Mouse (Mus musculus): ENCODE data around the gene E4f1. TPM values are rescaled to one million over a fixed set of nuclear protein-coding genes. Genes with fewer than 3 reads are reported as not detected.

E4f1 gene
- polyA plus RNA-seq, 1 experiment from 2014 or later = 24.5 TPM

DNA sequence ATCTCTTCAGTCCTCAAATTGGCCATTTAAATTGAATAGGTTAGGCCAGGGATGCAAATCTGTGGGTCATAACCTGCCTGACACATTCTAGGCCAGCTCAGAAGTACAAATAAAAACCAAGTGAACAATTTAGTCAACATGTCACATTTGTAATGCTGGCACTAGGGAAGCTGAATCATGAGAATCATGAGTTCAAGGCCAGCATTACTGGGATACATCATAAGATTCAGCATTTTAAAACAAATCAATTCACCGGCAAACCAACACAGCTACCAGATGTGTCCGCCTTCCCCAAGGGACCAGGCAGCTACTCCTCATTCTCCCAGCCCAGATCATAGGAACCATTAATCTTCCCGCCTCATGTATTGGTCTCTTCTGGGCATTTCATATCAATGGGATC, 13.4 kb upstream of the E4f1 start:
- DNase-seq (ENCODE audit: low spot score) = no peak

DNA sequence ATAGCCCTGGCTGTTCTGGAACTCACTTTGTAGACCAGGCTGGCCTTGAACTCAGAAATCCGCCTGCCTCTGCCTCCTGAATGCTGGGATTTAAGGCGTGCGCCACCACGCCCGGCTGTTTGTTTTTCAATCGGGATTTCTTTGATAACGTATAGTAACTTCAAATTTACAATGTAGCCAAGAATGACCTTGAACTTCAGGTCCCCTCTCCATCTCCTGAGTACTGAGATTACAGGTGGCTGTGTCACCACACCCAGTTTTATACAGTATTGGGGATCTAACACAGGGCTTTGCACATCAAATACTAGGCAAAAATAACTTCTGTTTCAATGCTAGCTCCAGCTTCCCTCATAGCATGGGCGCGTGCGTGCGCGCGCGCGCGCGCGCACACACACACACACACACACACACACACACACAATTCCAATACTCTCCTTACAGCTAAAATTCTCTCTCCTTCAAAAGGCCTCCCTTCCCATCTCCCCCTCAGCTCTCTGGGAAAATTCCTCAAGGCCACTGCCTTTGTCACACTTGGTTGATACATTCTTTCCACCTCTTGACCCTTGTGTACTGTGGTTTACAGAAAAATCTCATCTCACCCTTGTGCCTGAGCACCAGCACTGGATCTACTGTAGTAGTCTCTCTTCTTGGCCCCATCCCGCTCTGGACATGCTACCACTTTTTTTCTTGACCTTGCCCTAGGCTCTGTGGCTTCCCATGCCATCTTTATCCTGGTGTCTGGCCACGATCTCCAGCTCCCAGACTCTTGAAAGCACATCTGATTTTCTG, 11.1 kb upstream of the E4f1 start:
- no peak for DNase-seq (ENCODE audit: low spot score)

GRCm38 (mm10) chr17:24480201-24480826, 10.2 kb upstream of the E4f1 start:
- no peak for DNase-seq (ENCODE audit: low spot score)

GRCm38 (mm10) chr17:24479431-24479830, 9.3 kb upstream of the E4f1 start:
- DNase-seq (ENCODE audit: low spot score) = no peak

DNA sequence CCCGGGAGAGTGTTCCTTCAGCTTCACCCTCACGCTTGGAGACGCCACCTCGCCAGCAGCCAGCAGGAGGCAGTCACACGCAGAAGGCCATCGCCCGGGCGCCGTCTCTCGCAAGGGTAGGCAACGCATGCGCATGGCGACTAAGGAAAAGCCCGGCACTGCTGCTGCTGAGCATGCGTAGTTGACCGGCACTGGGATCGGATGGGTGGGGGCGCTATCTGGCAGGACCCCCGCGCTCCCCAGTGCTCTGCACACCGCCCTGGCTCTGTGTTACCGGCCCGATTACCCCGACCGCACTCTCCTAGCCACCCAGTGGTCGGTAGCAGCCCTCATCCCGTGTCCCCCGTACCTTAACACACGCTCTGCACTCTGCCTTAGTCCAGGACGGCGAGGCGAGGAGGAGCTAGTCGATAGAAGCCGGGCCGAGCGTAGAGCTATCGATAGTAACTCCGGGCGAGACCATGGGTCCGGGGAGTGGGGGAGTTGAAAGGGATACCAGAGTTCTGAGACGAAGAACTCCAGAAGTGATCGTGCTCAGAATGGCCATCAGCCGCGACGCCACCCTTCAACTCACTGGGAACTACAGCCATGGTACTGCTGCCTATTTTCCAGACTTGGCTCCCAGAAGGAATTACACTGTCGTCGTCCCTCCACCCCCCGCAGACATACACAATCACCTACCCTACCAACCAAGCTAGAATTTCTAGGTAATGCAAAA, 8.7 kb upstream of the E4f1 start, which contains the start of gene Mlst8:
Gene Mlst8 (minus strand): TSS at position 416 of the 718 bp plus-strand sequence.
- peak; percentile 96 for DNase-seq (ENCODE audit: low spot score)

DNA sequence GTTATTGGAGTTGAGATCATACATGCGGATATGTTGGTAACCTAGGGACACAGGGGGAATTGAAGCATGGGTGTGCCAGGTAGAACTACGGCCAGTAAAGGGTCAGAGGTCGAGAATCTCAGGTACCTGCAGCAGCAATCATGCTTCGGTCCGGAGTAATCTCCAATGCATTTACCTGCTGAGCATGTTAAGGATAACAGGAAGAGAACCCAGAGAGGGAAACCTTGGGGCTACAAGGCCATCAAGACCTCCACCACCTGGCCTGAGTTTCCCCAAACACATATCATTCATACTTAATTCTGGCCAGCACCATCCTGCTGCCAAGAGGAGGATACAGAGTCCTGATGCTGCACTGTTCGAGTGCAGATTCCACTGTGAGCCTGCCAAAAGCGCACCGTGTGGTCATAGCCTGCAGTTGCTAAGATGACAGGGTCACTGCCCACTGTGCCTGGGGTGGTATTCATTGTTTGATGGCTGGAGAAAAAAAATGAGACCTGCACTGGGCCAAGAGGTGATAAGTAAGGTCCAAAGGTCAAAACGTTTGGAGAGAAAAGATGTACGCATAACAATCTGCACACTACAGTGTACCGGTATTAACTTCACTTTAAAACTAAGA, 8.0 kb upstream of the E4f1 start:
- DNase-seq (ENCODE audit: low spot score) = no peak

- DNase-seq (ENCODE audit: low spot score) = no peak
These were observed 7.2 kb upstream of the E4f1 start for GRCm38 (mm10) chr17:24477053-24477984.

DNA sequence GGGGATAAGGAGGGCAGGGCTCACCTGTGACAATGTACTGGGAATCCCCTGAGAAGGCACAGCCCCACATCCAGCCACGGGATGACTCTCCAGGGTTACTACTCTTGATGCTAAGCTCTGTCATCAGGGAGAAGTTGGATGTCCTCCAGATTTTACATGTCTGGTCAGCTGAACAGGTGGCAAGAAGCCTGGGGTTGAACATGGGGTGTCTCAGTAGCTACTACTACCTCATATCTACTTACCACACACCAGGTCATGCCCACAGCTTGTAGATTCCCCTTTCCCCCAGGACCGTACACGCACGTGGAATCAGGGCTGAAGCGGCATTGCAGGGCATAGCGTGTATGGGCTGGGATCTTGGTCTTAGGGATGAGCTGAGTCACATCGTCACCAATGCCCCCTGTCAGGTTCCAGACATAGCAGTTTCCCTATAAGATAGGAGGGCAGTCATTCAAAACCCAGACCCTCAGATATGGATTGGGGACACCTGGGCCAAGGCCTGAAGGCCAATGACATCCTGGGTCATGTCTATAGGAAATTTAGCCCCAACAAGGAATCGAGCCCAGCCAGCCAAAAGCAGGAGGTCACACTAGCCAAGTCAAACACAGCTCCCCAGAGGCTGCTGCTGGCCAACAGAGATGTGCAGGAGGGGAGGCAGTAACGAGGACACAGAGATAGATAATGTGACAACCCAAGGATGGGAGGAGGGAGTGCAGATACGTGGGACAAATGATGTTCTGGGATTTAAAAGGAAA, 6.1 kb upstream of the E4f1 start:
- DNase-seq (ENCODE audit: low spot score) = no peak

DNA sequence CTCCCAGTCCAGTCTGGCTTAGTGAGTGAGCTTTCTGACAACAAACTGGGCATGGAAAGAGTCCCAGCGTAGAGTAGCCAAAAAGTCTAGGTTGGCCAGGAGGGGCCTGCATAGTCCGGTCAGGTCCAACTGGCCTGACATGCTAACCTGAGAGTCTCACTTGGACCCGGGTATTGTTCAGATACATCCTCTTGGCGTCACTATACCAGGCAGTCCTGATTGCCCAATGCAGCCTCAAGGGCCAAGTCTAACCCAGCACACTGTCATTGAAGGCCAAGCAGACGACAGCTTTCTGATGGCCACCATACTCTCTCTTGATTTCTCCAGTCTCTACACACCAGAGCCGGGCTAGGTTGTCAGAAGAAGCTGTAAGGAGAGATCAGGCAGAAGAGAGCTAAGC, 5.5 kb upstream of the E4f1 start:
- no peak for DNase-seq (ENCODE audit: low spot score)

GRCm38 (mm10) chr17:24474557-24474956, 4.4 kb upstream of the E4f1 start:
- no peak for DNase-seq (ENCODE audit: low spot score)

DNA sequence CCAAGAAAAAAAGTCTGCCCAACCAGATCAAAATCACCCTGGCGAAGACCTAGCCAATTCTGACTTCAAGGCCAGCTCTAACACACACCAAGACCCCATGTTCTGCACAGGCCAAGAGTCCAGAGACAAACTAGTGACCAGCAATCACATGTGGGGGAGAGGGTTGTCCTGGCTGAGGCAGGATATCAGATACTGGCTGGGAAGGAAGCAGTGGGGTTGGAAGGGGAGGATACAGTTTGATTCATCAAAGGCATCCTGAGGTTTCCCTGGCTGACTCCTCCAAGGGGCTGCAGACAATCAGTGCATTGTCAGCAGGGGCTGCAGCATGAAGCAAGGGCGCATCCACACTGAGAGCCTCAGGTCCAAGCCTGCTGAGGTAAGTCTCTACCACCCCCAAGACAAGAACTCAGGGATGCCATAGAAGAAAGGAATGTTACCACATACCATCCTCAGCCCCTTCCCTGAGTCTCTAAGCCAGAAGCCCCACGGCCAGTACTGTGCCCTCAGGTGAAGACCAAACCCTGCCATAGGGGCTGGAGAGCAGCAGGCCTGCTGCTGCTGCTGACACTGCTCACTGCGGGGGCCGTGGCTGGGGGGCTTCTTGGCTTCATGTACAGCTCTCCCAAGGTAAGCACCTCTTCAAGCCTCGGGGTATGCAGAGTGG, 3.6 kb upstream of the E4f1 start, which contains the start of gene Bricd5:
Gene Bricd5 (plus strand): TSS at position 273 of the 664 bp plus-strand sequence.
- DNase-seq (ENCODE audit: low spot score) = no peak

DNA sequence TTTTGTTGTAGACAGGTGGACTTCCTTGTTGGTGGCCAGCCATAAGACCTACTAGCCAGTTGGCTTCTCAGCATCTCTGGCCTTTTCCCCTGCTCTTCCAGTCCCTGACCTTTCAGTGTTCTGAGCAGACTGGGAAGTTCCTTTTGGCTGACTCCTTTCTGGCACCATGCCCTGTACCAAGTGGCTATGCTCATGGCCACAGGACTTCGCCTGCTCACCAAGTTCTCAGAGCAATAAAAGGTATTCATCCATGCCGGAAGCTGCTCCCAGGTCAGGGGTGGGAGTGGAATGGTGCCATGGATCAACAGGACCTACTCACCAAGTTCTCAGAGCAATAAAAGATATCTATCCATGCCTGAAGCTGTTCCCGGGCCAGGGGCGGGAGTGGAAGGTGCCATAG, 2.4 kb upstream of the E4f1 start:
- DNase-seq (ENCODE audit: low spot score) = no peak

DNA sequence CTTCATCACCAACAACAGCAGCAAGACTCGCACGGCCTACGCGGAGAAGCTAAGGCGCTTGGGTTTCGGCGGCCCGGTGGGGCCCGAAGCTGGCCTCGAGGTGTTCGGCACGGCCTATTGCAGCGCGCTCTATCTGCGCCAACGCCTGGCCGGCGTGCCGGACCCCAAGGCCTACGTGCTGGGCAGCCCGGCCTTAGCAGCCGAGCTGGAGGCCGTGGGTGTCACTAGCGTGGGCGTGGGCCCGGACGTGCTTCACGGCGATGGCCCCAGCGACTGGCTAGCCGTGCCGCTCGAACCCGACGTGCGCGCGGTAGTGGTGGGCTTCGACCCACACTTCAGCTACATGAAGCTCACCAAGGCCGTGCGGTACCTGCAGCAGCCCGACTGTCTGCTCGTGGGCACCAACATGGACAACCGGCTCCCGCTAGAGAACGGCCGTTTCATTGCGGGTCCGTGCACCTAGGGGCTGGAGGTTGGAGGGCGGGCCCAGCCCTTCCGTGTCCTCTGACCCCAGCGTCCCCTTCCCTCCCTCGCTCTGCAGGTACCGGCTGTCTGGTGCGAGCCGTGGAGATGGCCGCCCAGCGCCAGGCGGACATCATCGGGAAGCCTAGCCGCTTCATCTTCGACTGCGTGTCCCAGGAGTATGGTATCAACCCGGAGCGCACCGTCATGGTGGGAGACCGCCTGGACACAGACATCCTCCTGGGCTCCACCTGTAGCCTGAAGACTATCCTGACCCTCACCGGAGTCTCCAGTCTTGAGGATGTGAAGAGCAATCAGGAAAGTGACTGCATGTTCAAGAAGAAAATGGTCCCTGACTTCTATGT, 801 bp upstream of the E4f1 start:
- DNase-seq (ENCODE audit: low spot score) = no peak

GRCm38 (mm10) chr17:24469336-24469909, 690 bp downstream of the E4f1 start:
- no peak for DNase-seq (ENCODE audit: low spot score)

DNA sequence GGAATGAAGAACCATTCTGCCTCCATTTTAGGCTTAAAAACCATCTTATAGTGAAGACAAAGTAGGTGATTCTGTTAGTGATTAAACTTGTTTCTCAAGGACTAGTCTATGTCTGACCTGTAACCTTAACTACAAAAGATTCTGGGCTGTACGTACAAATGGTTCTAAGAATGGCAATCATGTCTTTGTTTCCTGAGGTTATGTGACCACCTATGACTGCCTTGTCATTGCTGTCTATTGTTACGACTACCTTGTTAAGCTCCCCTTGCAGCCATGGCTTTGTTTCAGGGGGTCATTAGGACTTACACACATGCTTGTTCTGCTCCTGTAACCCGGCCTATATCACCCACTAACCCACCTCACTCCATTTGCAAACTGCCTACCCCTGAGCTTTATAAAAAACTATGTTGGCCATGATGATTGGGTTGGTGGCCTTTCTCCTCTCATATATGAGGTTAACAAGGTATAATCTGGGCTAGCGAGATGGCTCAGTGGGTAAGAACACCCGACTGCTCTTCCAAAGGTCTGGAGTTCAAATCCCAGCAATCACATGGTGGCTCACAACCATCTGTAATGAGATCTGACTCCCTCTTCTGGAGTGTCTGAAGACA, 1.4 kb downstream of the E4f1 start:
- DNase-seq (ENCODE audit: low spot score) = no peak

DNA sequence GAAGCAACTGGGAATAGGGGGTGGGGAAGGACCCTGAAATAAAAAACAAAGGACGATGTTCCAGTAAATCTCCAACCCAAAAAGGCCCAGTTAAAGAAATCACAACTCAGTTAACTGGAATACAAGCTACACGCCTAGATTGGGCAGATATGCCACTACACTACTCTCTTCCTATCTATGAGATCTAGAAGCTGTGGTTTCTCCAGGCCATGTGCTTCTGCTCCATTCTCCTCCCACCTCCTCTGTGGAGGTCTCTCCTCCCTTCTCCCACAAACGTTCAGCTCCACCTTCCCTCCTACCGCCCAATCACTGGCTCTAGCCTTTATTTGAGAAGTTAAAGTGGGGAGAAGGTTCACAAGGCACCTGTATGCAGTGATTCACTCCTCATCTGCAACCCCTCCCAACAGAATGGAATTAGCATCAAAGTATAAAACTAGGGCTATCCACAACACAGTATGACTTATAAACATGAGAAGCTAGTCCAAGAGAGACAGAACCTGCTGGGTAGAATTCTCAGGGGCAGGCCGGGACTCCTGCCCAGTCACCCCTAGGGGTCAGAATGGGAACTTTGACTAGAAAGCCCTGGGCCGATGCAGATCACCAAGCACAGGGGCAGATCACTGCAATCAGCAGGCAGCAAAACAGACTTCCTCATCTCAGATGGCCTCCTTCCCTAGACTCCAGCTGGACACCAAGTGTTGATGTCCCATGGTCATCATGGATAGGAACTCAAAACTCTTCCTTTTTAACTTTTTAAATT, 6.6 kb downstream of the E4f1 start:
- DNase-seq (ENCODE audit: low spot score) = no peak

- no peak for DNase-seq (ENCODE audit: low spot score)
These were observed 7.2 kb downstream of the E4f1 start for GRCm38 (mm10) chr17:24462932-24463331.
